Mouse (Mus musculus) granulocyte monocyte progenitor cell, adult 5-6 weeks (primary cell): ENCODE results near the gene Olfr1137. TPM values are rescaled to one million over a fixed set of nuclear protein-coding genes. Genes with fewer than 3 reads are reported as not detected.

ENCODE experiments used
- ATAC-seq: replicated peaks from 2 replicates; pipeline ENCODE4 v1.8.0; 2016; ENCODE audit warnings: mild to moderate bottlenecking, moderate TSS enrichment, inconsistent platforms; ENCODE audit not compliant: poor library complexity, severe bottlenecking
- total RNA-seq, 2 experiments: library from RNA; stranded (forward) in 1 of 2; stranded (reverse) in 1 of 2; fragments of 200-712, 200-1000 nt in 1 of 2; fragments of >200 nt in 1 of 2; fragmentation: Nextera tagmentation in 1 of 2; gene quantifications; 2 replicates each; pipeline ENCODE4 v1.2.3; 2014 to 2017

Olfr1137 gene
- not detected in 2 replicates for total RNA-seq (2014; fragmentation: Nextera tagmentation)
- not detected in 2 replicates for total RNA-seq (2017)

DNA sequence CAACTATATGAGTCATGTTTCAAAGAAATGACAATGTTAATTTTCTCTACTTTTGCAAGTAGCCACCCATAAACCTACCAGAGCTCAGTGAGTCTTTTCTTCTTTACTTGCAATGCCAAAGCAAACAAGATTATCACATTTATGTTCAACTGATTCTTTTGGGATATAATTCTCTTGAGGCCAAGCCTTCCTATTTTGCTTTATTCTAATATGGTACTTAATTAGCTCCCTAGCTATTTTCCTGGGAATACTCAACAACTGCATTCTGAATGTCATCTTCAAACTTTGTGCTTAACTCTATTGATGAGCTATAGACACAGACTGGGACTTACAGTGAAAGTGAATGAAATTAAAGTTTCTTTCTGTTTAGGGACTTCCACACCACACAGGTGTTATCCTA is at the start of gene Olfr1137:
Gene Olfr1137, minus strand, starts transcription at position 101 of the 400 bp plus-strand sequence.
- ATAC-seq, result no peak

DNA sequence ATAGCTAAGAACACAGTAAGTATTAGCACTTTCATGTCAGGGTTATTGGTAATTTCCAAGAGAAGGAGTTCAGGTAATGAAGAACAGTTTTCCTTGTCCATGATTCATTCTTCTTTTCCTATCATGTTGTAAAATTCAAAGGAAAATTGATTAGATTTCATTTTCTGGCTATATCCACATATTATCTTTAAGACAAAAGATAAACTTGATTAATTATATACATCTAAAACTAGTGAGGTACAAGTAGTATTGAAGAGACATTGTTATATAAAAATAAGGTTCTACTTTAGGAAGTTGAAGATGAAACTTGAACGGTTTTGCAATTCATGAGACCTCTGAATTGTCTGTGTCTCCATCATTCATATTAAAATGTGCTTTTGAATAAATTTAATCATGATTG is 40.9 kb upstream of the Olfr1137 start, which contains the start of gene Olfr1141:
Gene Olfr1141, minus strand, starts transcription at position 101 of the 400 bp plus-strand sequence.
- no peak for ATAC-seq

DNA sequence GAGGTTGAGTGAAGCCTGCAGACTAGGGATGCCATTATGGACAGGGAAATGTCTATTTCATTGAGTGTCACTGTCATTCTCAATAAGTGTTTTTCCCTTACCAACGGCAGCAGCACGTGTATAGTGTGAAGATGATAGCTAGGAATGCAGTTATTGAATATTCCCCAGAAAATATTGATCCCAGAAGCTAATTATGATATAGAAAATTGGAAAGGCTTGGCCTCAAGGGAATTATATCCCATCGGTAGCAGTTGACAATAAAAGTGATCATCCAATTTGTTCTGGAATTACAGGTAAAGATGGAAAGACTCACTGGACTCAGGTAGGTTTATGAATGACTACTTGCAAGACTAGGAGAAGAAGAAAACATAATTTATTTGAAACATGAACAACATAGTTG is 30.5 kb upstream of the Olfr1137 start, which contains the start of gene Olfr1140:
Gene Olfr1140, plus strand, starts transcription at position 301 of the 400 bp plus-strand sequence.
- ATAC-seq, result no peak

DNA sequence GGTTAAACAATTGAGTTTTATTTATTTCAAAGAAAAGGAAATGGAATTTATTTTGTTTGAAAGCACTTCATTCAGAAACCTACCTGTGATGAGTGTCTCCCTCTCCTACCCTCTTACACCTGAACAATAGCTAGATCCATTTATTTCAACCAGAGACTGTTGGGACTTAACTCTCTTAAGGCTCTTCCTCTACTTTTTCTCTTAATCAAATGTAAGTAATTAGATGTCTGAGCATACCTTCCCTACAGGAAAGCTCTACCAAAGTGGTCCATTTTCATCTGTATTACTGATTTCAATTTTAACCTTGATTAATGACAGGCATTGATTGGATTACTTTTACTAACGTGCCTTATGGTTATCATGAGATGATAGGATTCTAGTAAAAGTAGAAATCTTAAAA is 26.9 kb upstream of the Olfr1137 start, which contains the start of gene Olfr1138:
Gene Olfr1138, minus strand, starts transcription at position 101 of the 400 bp plus-strand sequence.
- no peak for ATAC-seq

DNA sequence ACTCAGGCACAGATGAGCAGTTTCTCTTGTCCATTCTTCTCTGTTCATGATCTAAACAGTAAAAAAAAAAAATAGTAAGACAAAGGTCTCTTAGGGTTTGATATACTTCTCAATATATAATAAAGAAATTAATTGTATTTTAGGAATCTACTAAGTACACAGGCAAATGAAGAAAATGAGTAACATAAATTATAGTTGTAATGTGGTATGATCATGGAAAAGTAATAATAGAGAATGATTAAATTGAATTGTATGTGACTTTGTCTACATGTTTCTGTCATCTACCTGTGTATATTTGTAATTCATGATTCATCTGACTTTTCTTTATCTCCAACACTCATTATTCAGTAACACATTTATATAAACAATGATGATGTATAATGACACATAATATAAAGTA is 19.1 kb downstream of the Olfr1137 start, which contains the start of gene Olfr1136:
Gene Olfr1136, minus strand, starts transcription at position 101 of the 400 bp plus-strand sequence.
- ATAC-seq, result no peak

DNA sequence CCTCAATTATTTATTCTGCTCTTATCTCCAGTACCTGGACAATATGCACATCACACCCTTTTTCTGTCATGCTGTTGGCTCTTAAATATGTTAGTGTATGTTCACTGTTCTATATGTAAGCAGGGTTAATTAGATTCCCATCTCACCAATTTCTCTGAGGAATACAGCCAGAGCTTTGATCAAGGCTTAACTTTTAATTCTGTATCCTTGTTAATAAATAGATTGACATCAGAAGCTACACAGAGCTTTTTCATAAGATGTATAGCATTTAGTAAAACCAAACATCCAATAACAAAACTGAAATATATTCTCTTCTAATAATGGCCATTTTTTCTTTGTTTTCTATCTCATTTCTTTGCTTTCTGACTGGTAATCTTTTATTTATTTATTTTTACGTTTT is 39.4 kb downstream of the Olfr1137 start, which contains the start of gene Olfr1135:
Gene Olfr1135, minus strand, starts transcription at position 101 of the 400 bp plus-strand sequence.
- ATAC-seq, result no peak

Other genes with a start within 250 kb of the Olfr1137 start
- gene Pramel7, start 216.1 kb downstream of the Olfr1137 start, total RNA-seq (2014; fragmentation: Nextera tagmentation), result not detected in 2 replicates
- gene Pramel7, start 216.1 kb downstream of the Olfr1137 start, total RNA-seq (2017), result not detected in 2 replicates
- not detected in 2 replicates for gene Pramel6, start 206.6 kb downstream of the Olfr1137 start, total RNA-seq (2014; fragmentation: Nextera tagmentation)
- not detected in 2 replicates for gene Pramel6, start 206.6 kb downstream of the Olfr1137 start, total RNA-seq (2017)
- gene Olfr153, start 181.4 kb downstream of the Olfr1137 start, total RNA-seq (2014; fragmentation: Nextera tagmentation), result not detected in 2 replicates
- not detected in 2 replicates for gene Olfr153, start 181.4 kb downstream of the Olfr1137 start, total RNA-seq (2017)
- not detected in 2 replicates for gene Olfr1128, start 167.6 kb downstream of the Olfr1137 start, total RNA-seq (2014; fragmentation: Nextera tagmentation)
- gene Olfr1128, start 167.6 kb downstream of the Olfr1137 start, total RNA-seq (2017), result not detected in 2 replicates
- not detected in 2 replicates for gene Olfr1129, start 139.3 kb downstream of the Olfr1137 start, total RNA-seq (2014; fragmentation: Nextera tagmentation)
- not detected in 2 replicates for gene Olfr1129, start 139.3 kb downstream of the Olfr1137 start, total RNA-seq (2017)
- not detected in 2 replicates for gene Olfr1130, start 107.0 kb downstream of the Olfr1137 start, total RNA-seq (2014; fragmentation: Nextera tagmentation)
- not detected in 2 replicates for gene Olfr1130, start 107.0 kb downstream of the Olfr1137 start, total RNA-seq (2017)
- gene Olfr1131, start 86.1 kb downstream of the Olfr1137 start, total RNA-seq (2014; fragmentation: Nextera tagmentation), result not detected in 2 replicates
- gene Olfr1131, start 86.1 kb downstream of the Olfr1137 start, total RNA-seq (2017), result not detected in 2 replicates
- gene Olfr1132, start 75.6 kb downstream of the Olfr1137 start, total RNA-seq (2014; fragmentation: Nextera tagmentation), result not detected in 2 replicates
- gene Olfr1132, start 75.6 kb downstream of the Olfr1137 start, total RNA-seq (2017), result not detected in 2 replicates
- gene Olfr1133, start 65.8 kb downstream of the Olfr1137 start, total RNA-seq (2014; fragmentation: Nextera tagmentation), result not detected in 2 replicates
- gene Olfr1133, start 65.8 kb downstream of the Olfr1137 start, total RNA-seq (2017), result not detected in 2 replicates
- gene Olfr1134, start 54.7 kb downstream of the Olfr1137 start, total RNA-seq (2014; fragmentation: Nextera tagmentation), result not detected in 2 replicates
- not detected in 2 replicates for gene Olfr1134, start 54.7 kb downstream of the Olfr1137 start, total RNA-seq (2017)
- gene Olfr1135, start 39.5 kb downstream of the Olfr1137 start, total RNA-seq (2014; fragmentation: Nextera tagmentation), result not detected in 2 replicates
- not detected in 2 replicates for gene Olfr1135, start 39.5 kb downstream of the Olfr1137 start, total RNA-seq (2017)
- gene Olfr1136, start 19.2 kb downstream of the Olfr1137 start, total RNA-seq (2014; fragmentation: Nextera tagmentation), result not detected in 2 replicates
- not detected in 2 replicates for gene Olfr1136, start 19.2 kb downstream of the Olfr1137 start, total RNA-seq (2017)
- gene Olfr1138, start 26.8 kb upstream of the Olfr1137 start, total RNA-seq (2014; fragmentation: Nextera tagmentation), result not detected in 2 replicates
- gene Olfr1138, start 26.8 kb upstream of the Olfr1137 start, total RNA-seq (2017), result not detected in 2 replicates
- not detected in 2 replicates for gene Olfr1140, start 30.6 kb upstream of the Olfr1137 start, total RNA-seq (2014; fragmentation: Nextera tagmentation)
- not detected in 2 replicates for gene Olfr1140, start 30.6 kb upstream of the Olfr1137 start, total RNA-seq (2017)
- not detected in 2 replicates for gene Olfr1141, start 40.8 kb upstream of the Olfr1137 start, total RNA-seq (2014; fragmentation: Nextera tagmentation)
- not detected in 2 replicates for gene Olfr1141, start 40.8 kb upstream of the Olfr1137 start, total RNA-seq (2017)
- gene Olfr152, start 66.3 kb upstream of the Olfr1137 start, total RNA-seq (2014; fragmentation: Nextera tagmentation), result not detected in 2 replicates
- not detected in 2 replicates for gene Olfr152, start 66.3 kb upstream of the Olfr1137 start, total RNA-seq (2017)
- gene Olfr1143, start 87.4 kb upstream of the Olfr1137 start, total RNA-seq (2014; fragmentation: Nextera tagmentation), result not detected in 2 replicates
- not detected in 2 replicates for gene Olfr1143, start 87.4 kb upstream of the Olfr1137 start, total RNA-seq (2017)
- not detected in 2 replicates for gene Olfr1145, start 96.6 kb upstream of the Olfr1137 start, total RNA-seq (2014; fragmentation: Nextera tagmentation)
- gene Olfr1145, start 96.6 kb upstream of the Olfr1137 start, total RNA-seq (2017), result not detected in 2 replicates
- gene Olfr1148, start 117.4 kb upstream of the Olfr1137 start, total RNA-seq (2014; fragmentation: Nextera tagmentation), result not detected in 2 replicates
- not detected in 2 replicates for gene Olfr1148, start 117.4 kb upstream of the Olfr1137 start, total RNA-seq (2017)
- gene Olfr1150-ps1, start 130.8 kb upstream of the Olfr1137 start, total RNA-seq (2014; fragmentation: Nextera tagmentation), result not detected in 2 replicates
- gene Olfr1150-ps1, start 130.8 kb upstream of the Olfr1137 start, total RNA-seq (2017), result not detected in 2 replicates
- gene Olfr1151, start 142.7 kb upstream of the Olfr1137 start, total RNA-seq (2014; fragmentation: Nextera tagmentation), result not detected in 2 replicates
- gene Olfr1151, start 142.7 kb upstream of the Olfr1137 start, total RNA-seq (2017), result not detected in 2 replicates
- not detected in 2 replicates for gene Olfr1152, start 153.3 kb upstream of the Olfr1137 start, total RNA-seq (2014; fragmentation: Nextera tagmentation)
- gene Olfr1152, start 153.3 kb upstream of the Olfr1137 start, total RNA-seq (2017), result not detected in 2 replicates
- not detected in 2 replicates for gene Olfr1153, start 181.8 kb upstream of the Olfr1137 start, total RNA-seq (2014; fragmentation: Nextera tagmentation)
- not detected in 2 replicates for gene Olfr1153, start 181.8 kb upstream of the Olfr1137 start, total RNA-seq (2017)
- not detected in 2 replicates for gene Olfr1154, start 192.0 kb upstream of the Olfr1137 start, total RNA-seq (2014; fragmentation: Nextera tagmentation)
- gene Olfr1154, start 192.0 kb upstream of the Olfr1137 start, total RNA-seq (2017), result not detected in 2 replicates
- not detected in 2 replicates for gene Olfr1155, start 232.0 kb upstream of the Olfr1137 start, total RNA-seq (2014; fragmentation: Nextera tagmentation)
- not detected in 2 replicates for gene Olfr1155, start 232.0 kb upstream of the Olfr1137 start, total RNA-seq (2017)
- gene Olfr1156, start 239.9 kb upstream of the Olfr1137 start, total RNA-seq (2014; fragmentation: Nextera tagmentation), result not detected in 2 replicates
- not detected in 2 replicates for gene Olfr1156, start 239.9 kb upstream of the Olfr1137 start, total RNA-seq (2017)